Mouse (Mus musculus) midbrain, embryonic 15.5 days (tissue): ENCODE data around the gene Spta1. TPM values are rescaled to one million over a fixed set of nuclear protein-coding genes. Genes with fewer than 3 reads are reported as not detected.

Experiments used
- ATAC-seq: fragments of 200-750 bp; cut with Nextera tagmentation; replicated peaks from 2 replicates; pipeline ENCODE4 v1.8.0; 2017; ENCODE audit warnings: moderate TSS enrichment
- H3K27ac ChIP-seq: fragments of 300-500 bp; sonication (generic); 2 replicates; pipeline ENCODE4 v1.5.1; 2015; ENCODE audit warnings: mild to moderate bottlenecking, inconsistent platforms
- H3K27me3 ChIP-seq: fragments of 300-500 bp; sonication (generic); replicated peaks from 2 replicates; pipeline ENCODE4 v1.6.1; 2015; ENCODE audit warnings: inconsistent platforms
- H3K36me3 ChIP-seq: fragments of 300-500 bp; sonication (generic); replicated peaks from 2 replicates; pipeline ENCODE4 v1.6.1; 2015; ENCODE audit warnings: inconsistent platforms
- H3K4me1 ChIP-seq: fragments of 300-500 bp; sonication (generic); 2 replicates; pipeline ENCODE4 v1.6.1; 2015; ENCODE audit warnings: inconsistent platforms
- H3K4me2 ChIP-seq: fragments of 300-500 bp; sonication (generic); 2 replicates; pipeline ENCODE4 v1.6.1; 2015; ENCODE audit warnings: inconsistent platforms, mild to moderate bottlenecking, moderate library complexity
- H3K4me3 ChIP-seq: fragments of 300-500 bp; sonication (generic); 2 replicates; pipeline ENCODE4 v1.5.1; 2015; ENCODE audit warnings: mild to moderate bottlenecking, inconsistent platforms
- H3K9ac ChIP-seq: fragments of 300-500 bp; sonication (generic); 2 replicates; pipeline ENCODE4 v1.6.1; 2015; ENCODE audit warnings: mild to moderate bottlenecking, inconsistent platforms
- H3K9me3 ChIP-seq: fragments of 300-500 bp; sonication (generic); 2 replicates; pipeline ENCODE4 v1.6.1; 2016; ENCODE audit warnings: inconsistent platforms
- WGBS: fragments of 180-500 bp; shearing (Covaris S2); methylation state at CpG from one replicate; pipeline ENCODE4 v1.1.7; 2015; ENCODE audit warnings: mixed read lengths; 5-methylcytosine and 5-hydroxymethylcytosine counted together
- polyA plus RNA-seq: library from polyadenylated mRNA; unstranded; fragments of >200 nt; fragmentation: Nextera tagmentation; extraction: Ambion mirVana; gene quantifications from 2 replicates; pipeline ENCODE4 v1.2.1, GENCODE M21; 2015

Gene Spta1
- polyA plus RNA-seq = 0.13 and 0.18 TPM in 2 replicates

DNA sequence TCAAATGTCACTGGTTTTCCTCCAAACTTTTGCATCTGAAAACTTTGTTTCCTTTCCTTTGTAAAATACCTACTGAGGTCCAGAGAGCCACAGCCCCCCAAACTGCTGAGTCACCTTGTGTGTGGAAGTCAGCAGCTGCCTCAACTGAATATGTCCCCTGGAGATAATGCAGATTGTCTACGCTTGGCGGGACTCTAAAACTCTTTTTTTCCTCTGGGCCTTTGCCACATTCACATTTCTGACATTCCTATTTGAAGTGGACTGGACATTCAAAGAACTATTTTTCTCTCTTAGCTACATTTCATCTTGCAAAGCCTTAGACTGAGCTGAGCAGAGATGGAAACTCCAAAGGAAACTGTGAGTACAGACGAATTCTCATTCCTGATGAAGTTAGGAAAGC, at the start of gene Spta1:
TSS of gene Spta1 (plus strand) at position 172 of the 400 bp plus-strand sequence.
- H3K4me1 ChIP-seq = no peaks in the 10 kb centered on the region
- no peaks in the 10 kb centered on the region for H3K9me3 ChIP-seq
- no peak within 1 kb of the TSS for H3K27ac ChIP-seq
- ATAC-seq = no peak
- WGBS = 19% methylated on average over 3 of the region's 3 CpGs
- no peaks in the 10 kb centered on the region for H3K36me3 ChIP-seq
- no peak within 1 kb of the TSS for H3K4me3 ChIP-seq
- no peak within 1 kb of the TSS for H3K9ac ChIP-seq
- no peak within 1 kb of the TSS for H3K4me2 ChIP-seq
- no peaks in the 10 kb centered on the region for H3K27me3 ChIP-seq

DNA sequence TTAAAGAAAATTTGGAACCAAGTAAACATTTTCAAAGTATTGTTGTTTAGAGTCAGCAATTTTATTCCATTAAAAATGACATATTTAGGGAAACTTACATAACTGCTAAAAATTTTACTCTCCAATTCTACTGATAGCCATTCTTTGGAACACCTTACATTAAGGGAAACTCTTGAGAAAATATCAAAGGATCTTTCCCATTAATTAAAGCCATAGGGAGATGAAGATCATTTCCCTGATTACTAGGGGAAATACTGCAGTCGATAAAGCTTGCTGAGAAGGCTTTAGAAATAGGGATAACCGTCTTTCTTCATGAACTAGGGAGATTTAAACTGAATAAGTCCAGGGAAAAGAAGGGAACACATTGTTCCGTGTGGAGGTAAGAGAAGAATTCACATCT, 41.4 kb upstream of the Spta1 start, which contains the start of gene Olfr424:
TSS of gene Olfr424 (plus strand) at position 301 of the 400 bp plus-strand sequence.
- Histone ChIP-seq H3K4me3 (no peak within 1 kb of the TSS), H3K36me3 (no peaks in the 10 kb centered on the region), H3K27me3 (no peaks in the 10 kb centered on the region), H3K9ac (no peak within 1 kb of the TSS), H3K4me1 (no peaks in the 10 kb centered on the region), H3K27ac (no peak within 1 kb of the TSS), H3K4me2 (no peak within 1 kb of the TSS), H3K9me3 (no peaks in the 10 kb centered on the region)
- no peak for ATAC-seq
- WGBS = 72% methylated on average over 3 of the region's 3 CpGs

DNA sequence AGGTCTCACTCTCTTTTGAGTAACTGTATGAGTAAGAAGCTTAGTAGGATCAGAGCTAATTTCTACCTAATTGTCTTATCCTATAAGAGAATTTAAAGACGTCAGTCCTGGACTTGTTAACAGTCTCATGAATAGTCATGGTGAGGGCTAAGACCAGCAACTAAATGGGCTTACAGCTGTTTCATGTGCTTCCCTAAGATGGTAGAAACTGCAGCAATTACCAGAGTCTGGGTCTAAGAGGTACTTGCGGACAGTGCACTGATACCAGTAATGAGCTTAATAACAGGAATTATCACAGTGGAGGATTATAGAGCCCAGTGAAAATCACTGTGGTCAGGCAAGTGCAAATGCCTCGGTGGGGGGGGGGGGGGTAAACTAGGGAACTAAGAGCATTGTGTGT, 40.6 kb upstream of the Spta1 start:
- Histone ChIP-seq H3K4me3 (no peak overlapping the region), H3K4me2 (no peak overlapping the region), H3K36me3 (no peaks in the 10 kb centered on the region), H3K4me1 (no peaks in the 10 kb centered on the region), H3K9me3 (no peaks in the 10 kb centered on the region), H3K9ac (no peak overlapping the region), H3K27ac (no peak overlapping the region), H3K27me3 (no peaks in the 10 kb centered on the region)
- no peak for ATAC-seq
- 42% methylated on average over 3 of the region's 3 CpGs for WGBS

DNA sequence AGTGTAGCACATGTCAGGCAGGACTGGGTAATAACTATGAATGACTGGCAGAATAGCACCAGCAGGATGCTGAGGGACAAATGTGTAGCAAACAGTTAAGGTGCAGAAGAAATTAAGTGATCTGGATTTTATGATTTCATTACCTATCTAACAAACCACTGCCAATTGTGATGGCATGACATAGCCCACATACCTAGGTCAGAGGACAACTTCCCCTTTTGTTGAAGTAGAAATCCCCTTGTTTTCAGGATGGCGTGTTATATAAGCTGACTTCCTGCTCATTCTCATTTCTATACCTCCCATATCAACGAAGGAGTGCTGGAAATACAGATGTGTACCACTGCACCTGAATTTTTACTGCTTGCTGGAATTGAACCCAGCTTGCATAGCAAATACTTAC, 31.2 kb upstream of the Spta1 start:
- Histone ChIP-seq H3K27me3 (no peaks in the 10 kb centered on the region), H3K9ac (no peak overlapping the region), H3K4me2 (no peak overlapping the region), H3K27ac (no peak overlapping the region), H3K4me1 (no peaks in the 10 kb centered on the region), H3K4me3 (no peak overlapping the region), H3K36me3 (no peaks in the 10 kb centered on the region), H3K9me3 (no peaks in the 10 kb centered on the region)
- no peak for ATAC-seq
- WGBS = 75% methylated on average over 2 of the region's 2 CpGs

DNA sequence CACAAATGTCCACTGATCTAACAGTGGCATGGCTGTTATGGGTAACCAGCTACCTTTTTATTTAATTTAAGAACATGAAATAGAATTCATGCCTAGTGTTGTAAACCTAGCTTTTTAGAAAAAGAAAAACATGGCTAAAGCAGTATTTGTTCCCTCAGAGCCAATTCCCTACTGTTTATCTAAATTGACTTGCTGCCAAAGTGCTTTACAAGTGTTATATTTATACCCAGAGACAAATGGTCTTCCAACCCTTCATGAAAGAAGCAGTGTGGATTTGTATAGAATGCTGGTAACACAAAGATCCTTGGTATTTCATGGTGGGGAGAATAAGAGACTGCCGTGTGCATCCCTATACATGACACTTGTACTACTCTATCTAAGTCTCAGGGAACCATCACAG, 25.9 kb upstream of the Spta1 start:
- Histone ChIP-seq H3K9ac (no peak overlapping the region), H3K4me2 (no peak overlapping the region), H3K27ac (no peak overlapping the region), H3K36me3 (no peaks in the 10 kb centered on the region), H3K27me3 (no peaks in the 10 kb centered on the region), H3K4me1 (no peaks in the 10 kb centered on the region), H3K4me3 (no peak overlapping the region), H3K9me3 (no peaks in the 10 kb centered on the region)
- ATAC-seq = no peak
- 77% methylated on average over 1 of the region's 1 CpGs for WGBS

DNA sequence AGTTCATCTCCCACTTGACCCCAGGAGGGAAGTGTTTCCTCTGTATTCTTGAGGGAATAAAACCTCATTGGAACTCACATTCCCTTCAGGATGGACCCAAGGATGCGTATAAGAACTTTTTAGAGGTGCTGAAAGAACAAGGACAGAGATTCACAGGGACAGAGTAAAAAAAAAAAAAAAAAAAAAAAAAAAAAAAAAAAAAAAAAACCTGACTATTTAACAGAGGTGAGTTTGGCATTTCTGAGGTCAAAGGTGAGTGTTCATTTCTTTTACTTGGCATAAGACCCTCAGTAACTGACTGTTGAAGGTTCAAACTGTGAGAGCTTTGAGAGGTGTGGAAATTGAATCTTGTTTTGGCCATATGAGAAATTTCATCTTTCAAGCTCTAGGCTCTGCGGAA, 23.3 kb upstream of the Spta1 start:
- Histone ChIP-seq H3K4me2 (no peak overlapping the region), H3K4me3 (no peak overlapping the region), H3K27me3 (no peaks in the 10 kb centered on the region), H3K4me1 (no peaks in the 10 kb centered on the region), H3K27ac (no peak overlapping the region), H3K9ac (no peak overlapping the region), H3K36me3 (no peaks in the 10 kb centered on the region), H3K9me3 (no peaks in the 10 kb centered on the region)
- WGBS = 76% methylated on average over 2 of the region's 2 CpGs
- ATAC-seq = no peak

DNA sequence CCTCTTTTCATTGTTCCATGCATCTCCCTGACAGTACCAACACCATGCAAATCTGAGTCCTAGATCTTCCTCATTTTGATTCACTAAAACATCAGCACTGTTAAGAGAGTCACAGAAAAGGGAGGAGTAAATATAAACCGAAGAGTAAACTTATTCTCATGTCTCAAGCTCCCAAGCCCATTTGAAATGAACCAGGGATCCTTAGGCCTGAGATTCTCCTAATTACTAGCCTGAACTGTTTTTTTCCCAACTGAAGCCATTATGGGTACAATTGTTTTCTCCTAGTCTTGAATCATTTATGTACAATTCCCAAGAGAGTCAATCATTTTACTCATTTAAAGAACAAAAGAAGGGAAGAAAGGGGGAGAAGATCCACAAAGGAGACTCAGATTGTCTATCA, 17.2 kb upstream of the Spta1 start, which contains the start of gene Olfr420:
TSS of gene Olfr420 (plus strand) at position 301 of the 400 bp plus-strand sequence.
- 84% methylated on average over 1 of the region's 1 CpGs for WGBS
- H3K27ac ChIP-seq = no peak within 1 kb of the TSS
- no peak for ATAC-seq
- no peaks in the 10 kb centered on the region for H3K9me3 ChIP-seq
- no peak within 1 kb of the TSS for H3K4me3 ChIP-seq
- H3K27me3 ChIP-seq = no peaks in the 10 kb centered on the region
- no peak within 1 kb of the TSS for H3K9ac ChIP-seq
- H3K4me2 ChIP-seq = no peak within 1 kb of the TSS
- no peaks in the 10 kb centered on the region for H3K36me3 ChIP-seq
- H3K4me1 ChIP-seq = no peaks in the 10 kb centered on the region

DNA sequence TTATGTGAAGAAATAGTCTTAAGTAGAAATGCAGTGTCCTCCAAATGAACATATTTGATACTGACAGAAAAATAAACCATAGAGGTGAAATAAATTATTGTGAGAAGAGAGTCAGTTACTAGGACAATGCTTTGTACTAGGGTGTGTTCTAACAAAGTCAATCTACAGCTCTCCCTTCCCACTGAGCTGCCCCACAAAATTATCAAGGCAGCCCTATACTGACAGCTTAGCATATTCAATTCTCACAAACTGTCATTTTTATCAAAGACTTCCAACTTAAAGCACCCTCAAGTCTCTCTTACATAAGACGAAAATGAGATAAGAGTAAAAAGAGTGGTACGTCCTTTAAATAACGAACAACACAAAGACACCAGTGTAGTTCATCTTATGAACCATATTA, 15.0 kb upstream of the Spta1 start:
- Histone ChIP-seq H3K4me2 (no peak overlapping the region), H3K4me1 (no peaks in the 10 kb centered on the region), H3K27ac (no peak overlapping the region), H3K9me3 (no peaks in the 10 kb centered on the region), H3K36me3 (no peaks in the 10 kb centered on the region), H3K9ac (no peak overlapping the region), H3K4me3 (no peak overlapping the region), H3K27me3 (no peaks in the 10 kb centered on the region)
- 90% methylated on average over 3 of the region's 3 CpGs for WGBS
- ATAC-seq = no peak

DNA sequence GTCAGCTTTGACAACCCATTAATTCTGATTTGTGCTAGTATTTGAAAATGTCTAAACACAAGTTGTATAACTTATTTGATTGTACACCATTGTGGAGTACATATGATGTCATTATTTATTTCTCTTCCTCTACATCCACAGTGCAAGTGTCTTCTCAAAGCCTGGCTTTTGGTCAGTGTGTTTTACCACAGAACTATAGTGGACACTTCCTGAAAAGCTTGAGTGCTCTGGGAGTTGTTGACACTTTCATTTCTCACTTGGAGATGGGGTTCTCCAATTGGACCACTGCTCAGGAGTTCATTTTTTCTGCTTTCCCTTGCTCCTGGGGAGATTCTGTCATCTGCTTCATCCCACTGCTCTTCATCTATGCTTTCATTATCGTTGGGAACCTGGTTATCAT, 14.1 kb upstream of the Spta1 start:
- 91% methylated on average over 1 of the region's 1 CpGs for WGBS
- no peaks in the 10 kb centered on the region for H3K36me3 ChIP-seq

DNA sequence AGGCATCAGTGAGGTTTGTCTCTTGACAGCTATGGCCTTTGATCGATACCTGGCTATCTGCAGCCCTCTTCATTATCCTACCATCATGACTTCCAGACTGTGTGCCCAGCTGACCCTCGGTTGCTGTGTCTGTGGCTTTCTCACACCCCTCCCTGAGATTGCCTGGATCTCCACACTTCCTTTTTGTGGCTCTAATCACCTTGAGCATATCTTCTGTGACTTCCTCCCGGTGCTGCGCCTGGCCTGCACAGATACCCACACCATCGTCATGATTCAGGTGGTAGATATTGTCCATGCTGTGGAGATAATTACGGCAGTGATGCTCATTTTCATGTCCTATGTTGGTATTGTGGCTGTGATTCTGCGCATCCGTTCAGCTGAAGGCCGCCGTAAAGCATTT, 13.5 kb upstream of the Spta1 start:
- Histone ChIP-seq H3K9ac (no peak overlapping the region), H3K4me2 (no peak overlapping the region), H3K4me3 (no peak overlapping the region), H3K36me3 (no peaks in the 10 kb centered on the region), H3K4me1 (no peaks in the 10 kb centered on the region), H3K27me3 (no peaks in the 10 kb centered on the region), H3K27ac (no peak overlapping the region), H3K9me3 (no peaks in the 10 kb centered on the region)
- ATAC-seq = no peak
- WGBS = 96% methylated on average over 10 of the region's 10 CpGs

More for the DNA sequence above, 14.1 kb upstream of the Spta1 start:
- H3K27me3 ChIP-seq = no peaks in the 10 kb centered on the region
- no peak overlapping the region for H3K4me3 ChIP-seq
- no peak overlapping the region for H3K27ac ChIP-seq
- no peaks in the 10 kb centered on the region for H3K9me3 ChIP-seq
- H3K9ac ChIP-seq = no peak overlapping the region
- H3K4me1 ChIP-seq = no peaks in the 10 kb centered on the region
- no peak for ATAC-seq
- no peak overlapping the region for H3K4me2 ChIP-seq

DNA sequence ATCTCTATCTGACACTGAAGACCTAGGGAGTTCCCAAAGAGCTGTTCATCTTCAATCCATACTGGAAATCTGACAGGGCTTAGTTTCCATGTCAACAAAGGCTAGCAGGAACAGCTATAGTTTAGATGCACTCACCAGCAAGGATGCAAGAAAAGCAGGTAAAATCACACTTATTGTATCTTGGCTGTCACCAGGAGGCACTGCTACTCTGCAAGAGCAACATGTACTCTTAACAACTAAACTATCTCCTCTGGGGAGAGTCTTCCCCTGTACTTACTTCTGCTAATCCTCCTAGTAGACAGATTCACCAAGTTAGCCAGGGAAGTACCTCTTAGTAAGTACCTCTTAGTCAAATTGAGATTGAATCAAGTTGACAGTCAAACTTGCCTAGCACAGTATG, 3.6 kb upstream of the Spta1 start:
- no peaks in the 10 kb centered on the region for H3K36me3 ChIP-seq
- H3K4me3 ChIP-seq = no peak overlapping the region
- H3K27ac ChIP-seq = no peak overlapping the region
- no peak overlapping the region for H3K9ac ChIP-seq
- H3K4me2 ChIP-seq = no peak overlapping the region
- ATAC-seq = no peak
- no peaks in the 10 kb centered on the region for H3K9me3 ChIP-seq
- H3K27me3 ChIP-seq = no peaks in the 10 kb centered on the region
- H3K4me1 ChIP-seq = no peaks in the 10 kb centered on the region

DNA sequence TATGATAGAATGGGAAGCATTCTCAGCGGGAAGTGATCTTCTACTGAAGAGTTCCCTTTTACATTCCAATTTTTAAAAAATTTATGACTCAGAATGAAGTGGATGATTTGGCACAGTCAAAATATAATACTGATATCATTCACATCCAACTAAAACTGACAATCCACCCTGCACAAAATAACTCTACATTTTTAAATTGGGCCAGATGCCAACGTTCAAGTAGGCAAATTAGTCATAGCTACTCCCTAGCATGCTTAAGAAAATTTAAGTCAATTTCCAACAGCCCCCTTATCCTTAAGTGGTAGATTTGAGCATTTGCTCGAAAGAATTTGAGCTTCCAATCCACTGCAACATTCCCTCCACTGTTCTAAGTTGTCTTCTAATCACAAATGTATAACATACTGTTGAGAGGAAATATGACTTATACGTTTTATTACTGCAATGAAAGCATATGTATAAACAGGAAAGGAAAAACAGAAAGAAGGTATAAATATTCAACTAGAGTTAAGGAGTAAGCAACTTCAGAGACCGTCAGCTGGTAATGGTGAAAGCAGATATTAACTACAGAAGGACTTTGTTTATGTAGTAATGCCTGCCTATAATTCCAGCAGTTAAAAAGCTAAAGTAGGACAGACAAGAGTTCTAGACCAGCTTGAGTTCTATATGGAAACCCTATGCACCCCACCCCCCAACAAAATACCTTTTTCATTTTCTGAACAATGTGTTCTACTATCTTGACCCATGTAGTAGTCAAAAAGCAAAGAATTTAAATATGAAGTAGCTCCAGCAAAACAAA, 1.7 kb upstream of the Spta1 start:
- Histone ChIP-seq H3K27ac (no peak overlapping the region), H3K4me2 (no peak overlapping the region), H3K9ac (no peak overlapping the region), H3K9me3 (no peaks in the 10 kb centered on the region), H3K27me3 (no peaks in the 10 kb centered on the region), H3K36me3 (no peaks in the 10 kb centered on the region), H3K4me1 (no peaks in the 10 kb centered on the region), H3K4me3 (no peak overlapping the region)
- 87% methylated on average over 5 of the region's 5 CpGs for WGBS
- ATAC-seq = no peak

DNA sequence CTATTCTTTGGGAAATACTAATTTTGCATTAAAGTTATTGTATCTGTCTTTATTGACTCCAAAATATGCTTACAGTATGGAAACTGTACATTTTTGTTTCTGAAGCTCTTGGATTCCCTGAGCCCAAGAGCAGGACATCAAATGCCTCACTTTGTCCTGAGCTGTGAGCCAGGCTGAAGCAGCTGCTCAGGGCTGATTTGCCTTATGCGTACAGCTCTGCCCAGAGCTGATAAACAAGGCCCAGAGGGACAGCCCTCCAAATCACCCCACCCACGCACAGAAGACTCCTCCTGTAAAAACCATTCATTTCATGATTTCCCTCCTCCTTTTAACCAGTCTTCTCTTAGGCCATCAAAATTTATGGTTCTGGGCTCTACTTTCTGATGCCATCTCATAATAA, 1.0 kb upstream of the Spta1 start:
- no peak for ATAC-seq
- H3K27ac ChIP-seq = no peak overlapping the region
- no peaks in the 10 kb centered on the region for H3K4me1 ChIP-seq
- WGBS = 49% methylated on average over 2 of the region's 2 CpGs
- no peaks in the 10 kb centered on the region for H3K27me3 ChIP-seq
- no peak overlapping the region for H3K4me3 ChIP-seq
- H3K4me2 ChIP-seq = no peak overlapping the region
- H3K36me3 ChIP-seq = no peaks in the 10 kb centered on the region
- H3K9ac ChIP-seq = no peak overlapping the region
- no peaks in the 10 kb centered on the region for H3K9me3 ChIP-seq
